Mouse (Mus musculus): ENCODE results near the gene 4931409K22Rik. TPM values are rescaled to one million over a fixed set of nuclear protein-coding genes. Genes with fewer than 3 reads are reported as not detected.

4931409K22Rik gene
- polyA plus RNA-seq, 1 experiment from 2014 or later, result 0.42 TPM

DNA sequence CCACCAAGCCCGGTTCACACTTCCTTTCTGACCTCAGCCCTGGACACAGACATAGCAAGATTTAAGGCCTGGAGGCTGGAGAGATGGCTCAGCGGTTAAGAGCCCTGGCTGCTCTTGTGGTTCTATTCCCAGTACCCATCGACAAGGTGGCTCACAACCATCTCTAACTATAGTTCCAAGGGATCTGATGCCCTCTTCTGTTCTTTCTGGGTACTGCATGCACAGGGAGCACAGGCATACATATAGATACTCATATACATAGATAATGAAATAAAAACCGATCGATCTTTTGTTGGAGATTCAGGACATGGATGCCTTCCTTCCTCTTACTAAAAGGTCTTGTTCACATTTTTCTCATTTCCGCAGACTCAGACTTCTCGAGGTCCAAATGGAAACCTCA is 48.2 kb downstream of the 4931409K22Rik start:
- peaks cover 2% of the 10 kb centered on the region; the same call in 1 of the 2 replicates for H3K4me1 ChIP-seq
- WGBS, result 96% methylated on average over 7 of the region's 7 CpGs
- no peak overlapping the region for H3K4me3 ChIP-seq
- no peaks in the 10 kb centered on the region for H3K36me3 ChIP-seq
- no peaks in the 10 kb centered on the region for H3K9me3 ChIP-seq
- H3K9ac ChIP-seq (replicated peaks), result no peak overlapping the region
- no peak for ATAC-seq (replicated peaks)
- H3K27ac ChIP-seq (replicated peaks), result no peak overlapping the region
- H3K27me3 ChIP-seq, result peaks cover 17% of the 10 kb centered on the region
- no peak overlapping the region for H3K4me2 ChIP-seq (replicated peaks)

GRCm38 (mm10) chr5:24505513-24505912 is 51.1 kb downstream of the 4931409K22Rik start:
- Histone ChIP-seq H3K27me3 (peaks cover 23% of the 10 kb centered on the region), H3K4me1 (peaks cover 8% of the 10 kb centered on the region), H3K4me3 (no peak overlapping the region), H3K9ac (replicated peaks) (no peak overlapping the region), H3K9me3 (no peaks in the 10 kb centered on the region), H3K36me3 (peaks cover 20% of the 10 kb centered on the region), H3K4me2 (replicated peaks) (no peak overlapping the region), H3K27ac (replicated peaks) (no peak overlapping the region)
- no peak for ATAC-seq (replicated peaks)
- 69% methylated on average over 2 of the region's 2 CpGs for WGBS

- ATAC-seq (replicated peaks), result no peak
- Histone ChIP-seq H3K9me3 (no peaks in the 10 kb centered on the region), H3K9ac (replicated peaks) (no peak overlapping the region), H3K27ac (replicated peaks) (no peak overlapping the region), H3K4me3 (no peak overlapping the region), H3K36me3 (peaks cover 44% of the 10 kb centered on the region), H3K27me3 (peaks cover 23% of the 10 kb centered on the region), H3K4me2 (replicated peaks) (no peak overlapping the region), H3K4me1 (peaks cover 22% of the 10 kb centered on the region)
- WGBS, result 75% methylated on average over 4 of the region's 4 CpGs
Measured at GRCm38 (mm10) chr5:24502786-24503185, 53.8 kb downstream of the 4931409K22Rik start.

DNA sequence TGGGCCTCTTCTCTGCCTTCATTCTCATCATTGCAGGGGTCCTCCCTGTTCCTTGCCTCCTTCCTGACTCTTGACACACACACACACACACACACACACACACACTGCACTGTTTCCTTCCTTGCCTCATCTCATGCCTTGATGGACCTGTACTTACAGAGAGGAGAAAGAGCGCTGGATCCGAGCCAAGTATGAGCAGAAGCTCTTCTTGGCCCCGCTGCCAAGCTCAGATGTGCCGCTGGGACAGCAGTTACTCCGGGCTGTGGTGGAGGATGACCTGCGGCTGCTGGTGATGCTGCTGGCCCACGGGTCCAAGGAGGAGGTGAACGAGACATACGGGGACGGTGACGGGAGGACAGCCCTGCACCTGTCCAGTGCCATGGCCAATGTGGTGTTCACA is 55.8 kb downstream of the 4931409K22Rik start:
- WGBS, result 68% methylated on average over 11 of the region's 11 CpGs
- peaks cover 44% of the 10 kb centered on the region for H3K36me3 ChIP-seq
- H3K9me3 ChIP-seq, result no peaks in the 10 kb centered on the region

GRCm38 (mm10) chr5:24499113-24499512 is 57.5 kb downstream of the 4931409K22Rik start:
- H3K27me3 ChIP-seq, result peaks cover 11% of the 10 kb centered on the region
- H3K4me1 ChIP-seq, result peaks cover 57% of the 10 kb centered on the region
- WGBS, result 38% methylated on average over 10 of the region's 10 CpGs

More for the DNA sequence above, 55.8 kb downstream of the 4931409K22Rik start:
- H3K27me3 ChIP-seq, result peaks cover 23% of the 10 kb centered on the region
- peaks cover 42% of the 10 kb centered on the region for H3K4me1 ChIP-seq
- ATAC-seq (replicated peaks), result no peak
- H3K4me3 ChIP-seq, result no peak overlapping the region
- no peak overlapping the region for H3K4me2 ChIP-seq (replicated peaks)
- no peak overlapping the region for H3K9ac ChIP-seq (replicated peaks)
- H3K27ac ChIP-seq (replicated peaks), result no peak overlapping the region

DNA sequence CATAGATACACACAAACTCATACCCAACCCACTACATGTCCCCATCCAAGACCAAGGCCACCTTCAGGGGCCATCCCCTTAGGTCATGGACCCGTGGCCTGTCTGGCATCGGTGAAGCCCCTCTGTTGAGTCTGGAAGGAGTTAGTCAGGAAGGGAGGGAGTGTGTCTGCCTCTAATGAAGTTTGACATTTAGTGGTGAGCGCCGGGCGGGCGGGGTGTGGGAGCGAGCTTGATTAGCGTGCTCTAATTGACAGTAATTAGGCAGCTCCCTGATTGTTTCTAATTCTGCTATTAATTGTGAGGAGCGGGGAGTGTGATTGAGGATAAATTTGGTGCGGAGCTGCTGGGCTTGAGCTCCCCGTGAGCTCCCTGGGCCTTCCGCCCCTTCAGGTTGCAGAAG is 59.1 kb downstream of the 4931409K22Rik start:
- H3K4me2 ChIP-seq (replicated peaks), result no peak overlapping the region
- no peak overlapping the region for H3K9ac ChIP-seq (replicated peaks)
- H3K27ac ChIP-seq (replicated peaks), result no peak overlapping the region
- no peak overlapping the region for H3K4me3 ChIP-seq
- peaks cover 58% of the 10 kb centered on the region for H3K4me1 ChIP-seq
- 0 out of 2 replicates have a peak, but pooled peaks have one; percentile 25 for ATAC-seq (replicated peaks)
- peaks cover 57% of the 10 kb centered on the region for H3K36me3 ChIP-seq
- no peaks in the 10 kb centered on the region for H3K9me3 ChIP-seq
- 30% methylated on average over 12 of the region's 12 CpGs for WGBS
- no peaks in the 10 kb centered on the region for H3K27me3 ChIP-seq

More at GRCm38 (mm10) chr5:24499113-24499512, 57.5 kb downstream of the 4931409K22Rik start:
- no peak for ATAC-seq (replicated peaks)
- H3K36me3 ChIP-seq, result peaks cover 45% of the 10 kb centered on the region
- H3K27ac ChIP-seq (replicated peaks), result no peak overlapping the region
- no peak overlapping the region for H3K9ac ChIP-seq (replicated peaks)
- no peaks in the 10 kb centered on the region for H3K9me3 ChIP-seq
- no peak overlapping the region for H3K4me3 ChIP-seq
- H3K4me2 ChIP-seq (replicated peaks), result no peak overlapping the region

GRCm38 (mm10) chr5:24496756-24497155 is 59.9 kb downstream of the 4931409K22Rik start:
- 0 out of 2 replicates have a peak overlapping the region, but pooled peaks have one; percentile 2 for H3K9ac ChIP-seq (replicated peaks)
- no peak overlapping the region for H3K4me2 ChIP-seq (replicated peaks)
- H3K27me3 ChIP-seq, result no peaks in the 10 kb centered on the region
- H3K27ac ChIP-seq (replicated peaks), result peak overlapping the region; percentile 5; the same call in 1 of the 2 replicates
- ATAC-seq (replicated peaks), result peak; percentile 20; the same call in 1 of the 2 replicates
- no peak overlapping the region for H3K4me3 ChIP-seq
- WGBS, result 52% methylated on average over 6 of the region's 6 CpGs
- H3K9me3 ChIP-seq, result no peaks in the 10 kb centered on the region
- peaks cover 59% of the 10 kb centered on the region for H3K36me3 ChIP-seq
- H3K4me1 ChIP-seq, result peaks cover 58% of the 10 kb centered on the region

- Histone ChIP-seq H3K27ac (replicated peaks) (peak overlapping the region; percentile 61), H3K9ac (replicated peaks) (no peak overlapping the region), H3K27me3 (no peaks in the 10 kb centered on the region), H3K4me1 (peaks cover 52% of the 10 kb centered on the region), H3K4me3 (no peak overlapping the region), H3K36me3 (peaks cover 59% of the 10 kb centered on the region), H3K9me3 (no peaks in the 10 kb centered on the region), H3K4me2 (replicated peaks) (no peak overlapping the region)
- peak; percentile 45 for ATAC-seq (replicated peaks)
- WGBS, result 22% methylated on average over 15 of the region's 15 CpGs
Measured at GRCm38 (mm10) chr5:24495019-24495418, 61.6 kb downstream of the 4931409K22Rik start.

MicroRNAs encoded within 50 kb of the gene (microRNA counts, 519-probe panel; counts per million panel counts)
- 1,989 counts per million, percentile 23 among the panel's probes with 10 or more counts for microRNA mmu-miR-671-3p
- microRNA mmu-miR-671-5p, result not detected

Small RNAs within 50 kb of the gene (microRNA-seq; reads per million reads assigned to microRNA genes)
- 318 reads per million, percentile 67 among the genes with 10 or more reads in this experiment for gene Mir671

Other genes with a start within 250 kb of the 4931409K22Rik start
- 5.2 and 6.4 TPM in 2 replicates for gene Kcnh2, start 205.2 kb downstream of the 4931409K22Rik start, polyA plus RNA-seq (2015; fragmentation: Nextera tagmentation; extraction: Ambion mirVana)
- 7.4 TPM in 2 replicates for gene Nos3, start 192.0 kb downstream of the 4931409K22Rik start, polyA plus RNA-seq (2015; fragmentation: Nextera tagmentation; extraction: Ambion mirVana)
- 0.64 and 0.93 TPM in 2 replicates for gene Atg9b, start 164.7 kb downstream of the 4931409K22Rik start, polyA plus RNA-seq (2015; fragmentation: Nextera tagmentation; extraction: Ambion mirVana)
- 47.9 and 48.7 TPM in 2 replicates for gene Abcb8, start 163.1 kb downstream of the 4931409K22Rik start, polyA plus RNA-seq (2015; fragmentation: Nextera tagmentation; extraction: Ambion mirVana)
- 0.22 and 0.59 TPM in 2 replicates for gene Asic3, start 143.4 kb downstream of the 4931409K22Rik start, polyA plus RNA-seq (2015; fragmentation: Nextera tagmentation; extraction: Ambion mirVana)
- 106 and 114 TPM in 2 replicates for gene Cdk5, start 133.3 kb downstream of the 4931409K22Rik start, polyA plus RNA-seq (2015; fragmentation: Nextera tagmentation; extraction: Ambion mirVana)
- gene Slc4a2, start 133.0 kb downstream of the 4931409K22Rik start, polyA plus RNA-seq (2015; fragmentation: Nextera tagmentation; extraction: Ambion mirVana), result 18.5 and 23.7 TPM in 2 replicates
- 90.6 and 91.4 TPM in 2 replicates for gene Fastk, start 111.5 kb downstream of the 4931409K22Rik start, polyA plus RNA-seq (2015; fragmentation: Nextera tagmentation; extraction: Ambion mirVana)
- gene Tmub1, start 109.0 kb downstream of the 4931409K22Rik start, polyA plus RNA-seq (2015; fragmentation: Nextera tagmentation; extraction: Ambion mirVana), result 39.4 and 40.1 TPM in 2 replicates
- 76.9 and 108 TPM in 2 replicates for gene Agap3, start 104.6 kb downstream of the 4931409K22Rik start, polyA plus RNA-seq (2015; fragmentation: Nextera tagmentation; extraction: Ambion mirVana)
- 1.2 and 2.3 TPM in 2 replicates for gene Gbx1, start 29.6 kb downstream of the 4931409K22Rik start, polyA plus RNA-seq (2015; fragmentation: Nextera tagmentation; extraction: Ambion mirVana)
- gene Asb10, start 15.8 kb downstream of the 4931409K22Rik start, polyA plus RNA-seq (2015; fragmentation: Nextera tagmentation; extraction: Ambion mirVana), result 0.11 and 0.42 TPM in 2 replicates
- 101 and 106 TPM in 2 replicates for gene Abcf2, start 20.7 kb upstream of the 4931409K22Rik start, polyA plus RNA-seq (2015; fragmentation: Nextera tagmentation; extraction: Ambion mirVana)
- gene Chpf2, start 29.9 kb upstream of the 4931409K22Rik start, polyA plus RNA-seq (2015; fragmentation: Nextera tagmentation; extraction: Ambion mirVana), result 19.7 and 21.1 TPM in 2 replicates
- gene Smarcd3, start 67.6 kb upstream of the 4931409K22Rik start, polyA plus RNA-seq (2015; fragmentation: Nextera tagmentation; extraction: Ambion mirVana), result 171 and 176 TPM in 2 replicates
- gene Nub1, start 128.7 kb upstream of the 4931409K22Rik start, polyA plus RNA-seq (2015; fragmentation: Nextera tagmentation; extraction: Ambion mirVana), result 59.7 and 61.2 TPM in 2 replicates
- gene Wdr86, start 173.9 kb upstream of the 4931409K22Rik start, polyA plus RNA-seq (2015; fragmentation: Nextera tagmentation; extraction: Ambion mirVana), result 4.0 and 4.5 TPM in 2 replicates
- gene Crygn, start 201.2 kb upstream of the 4931409K22Rik start, polyA plus RNA-seq (2015; fragmentation: Nextera tagmentation; extraction: Ambion mirVana), result 1.8 TPM in 2 replicates